Mouse (Mus musculus) megakaryocyte, embryonic 14.5 days (primary cell): ENCODE data around the gene Emc7. TPM values are rescaled to one million over a fixed set of nuclear protein-coding genes. Genes with fewer than 3 reads are reported as not detected.

Experiments
- H3K27me3 ChIP-seq: replicated peaks from 2 replicates; pipeline ENCODE3; 2012; ENCODE audit warnings: inconsistent platforms
- H3K36me3 ChIP-seq: replicated peaks from 2 replicates; pipeline ENCODE3; 2012; ENCODE audit warnings: low read length, inconsistent platforms, mixed read lengths
- H3K4me1 ChIP-seq: 2 replicates; pipeline ENCODE4 v1.6.1; 2012; ENCODE audit warnings: inconsistent platforms
- H3K4me3 ChIP-seq: replicated peaks from 2 replicates; pipeline ENCODE3; 2012; ENCODE audit warnings: moderate library complexity, mild to moderate bottlenecking, inconsistent platforms
- H3K9me3 ChIP-seq: 2 replicates; pipeline ENCODE4 v1.6.1; 2012; ENCODE audit warnings: inconsistent platforms
- FLI1 ChIP-seq: IDR thresholded peaks from 2 replicates; pipeline ENCODE4 v1.6.1; 2012; ENCODE audit warnings: low read length, inconsistent platforms, mixed read lengths
- GATA1 ChIP-seq: IDR thresholded peaks from 3 replicates; pipeline ENCODE4 v1.6.1; 2012; ENCODE audit warnings: mixed read lengths, low read length, inconsistent platforms, borderline replicate concordance
- polyA plus RNA-seq: library from polyadenylated mRNA; stranded (reverse); fragments of >175 nt; gene quantifications from 2 replicates; pipeline ENCODE4 v1.2.3, GENCODE M21; 2012; ENCODE audit warnings: low replicate concordance; ENCODE audit not compliant: insufficient read depth

The Emc7 gene
- polyA plus RNA-seq, 1 experiment: 3.8 TPM

GRCm38 (mm10) chr2:112492431-112492855 is 37.6 kb downstream of the Emc7 start:
- no peak for TF ChIP-seq GATA1
- no peak for TF ChIP-seq FLI1
- peaks cover 15% of the 10 kb centered on the region for H3K4me1 ChIP-seq
- no peaks in the 10 kb centered on the region for H3K27me3 ChIP-seq
- H3K9me3 ChIP-seq: no peaks in the 10 kb centered on the region
- peak overlapping the region; percentile 94 for H3K4me3 ChIP-seq
- no peaks in the 10 kb centered on the region for H3K36me3 ChIP-seq

DNA sequence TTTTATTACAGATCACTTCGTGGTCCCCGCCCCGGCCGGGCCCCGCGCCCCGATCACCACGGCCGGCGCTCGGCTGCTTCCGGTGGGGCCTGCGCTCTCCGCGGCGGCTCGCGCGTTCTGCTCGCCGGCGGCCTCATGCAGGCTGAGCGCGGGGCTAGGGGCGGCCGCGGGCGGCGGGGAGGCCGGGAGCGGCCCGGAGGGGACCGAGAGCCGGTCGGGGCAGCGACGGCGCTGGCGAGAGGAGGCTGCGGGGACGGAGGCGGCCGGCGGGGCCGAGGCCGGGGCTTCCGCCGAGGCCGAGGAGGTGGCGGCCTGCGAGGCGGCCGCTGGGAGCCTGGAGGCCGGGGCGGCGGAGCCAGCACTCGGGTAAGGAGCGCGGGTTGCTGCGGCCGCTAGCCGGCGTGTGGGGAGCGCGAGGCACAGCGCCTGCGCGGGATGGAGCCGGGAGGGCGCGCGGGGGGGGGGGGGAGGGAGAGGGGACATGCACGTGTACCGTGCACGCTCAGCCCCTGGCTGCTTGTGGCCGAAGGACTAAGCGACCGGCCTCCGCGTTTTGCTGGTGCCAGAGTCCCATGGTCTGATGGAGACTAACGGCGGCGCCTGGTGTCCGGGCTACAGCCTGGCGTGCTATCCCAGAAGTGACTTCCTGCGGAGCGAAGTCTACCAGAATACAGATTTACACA is 38.2 kb downstream of the Emc7 start, which contains the start of gene Aven:
Gene Aven (plus strand): TSS at position 109 of the 683 bp plus-strand sequence.
- peak within 1 kb of the TSS; percentile 94 for H3K4me3 ChIP-seq
- no peaks in the 10 kb centered on the region for H3K9me3 ChIP-seq
- no peaks in the 10 kb centered on the region for H3K36me3 ChIP-seq
- TF ChIP-seq FLI1 (no peak), GATA1 (no peak)
- H3K27me3 ChIP-seq: no peaks in the 10 kb centered on the region
- H3K4me1 ChIP-seq: peaks cover 16% of the 10 kb centered on the region

- TF ChIP-seq FLI1: no peak
- no peak for TF ChIP-seq GATA1
- Histone ChIP-seq H3K4me1 (peaks cover 18% of the 10 kb centered on the region), H3K9me3 (no peaks in the 10 kb centered on the region)
These were observed 38.9 kb downstream of the Emc7 start for GRCm38 (mm10) chr2:112493539-112494260.

DNA sequence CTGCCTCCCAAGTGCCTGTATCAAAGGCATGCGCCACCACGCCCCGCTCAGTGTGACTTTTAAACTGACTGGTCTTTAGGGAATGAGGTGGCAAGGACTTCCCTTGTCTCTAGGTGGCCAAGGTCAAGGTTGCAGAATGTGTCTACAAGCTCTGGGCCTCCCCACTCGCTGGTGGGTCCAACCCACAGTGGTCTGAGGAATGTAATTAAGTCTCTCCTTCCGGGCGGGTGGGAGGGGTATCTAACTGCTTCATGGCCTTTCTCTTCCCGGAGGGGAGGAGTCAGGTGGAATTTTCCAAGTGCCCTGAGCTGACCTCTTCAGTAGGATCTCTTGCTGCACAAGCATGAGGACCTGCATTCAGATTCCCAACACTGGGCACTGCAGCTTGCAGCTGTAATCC is 43.1 kb downstream of the Emc7 start:
- Histone ChIP-seq H3K36me3 (no peaks in the 10 kb centered on the region), H3K27me3 (no peaks in the 10 kb centered on the region), H3K4me1 (peaks cover 21% of the 10 kb centered on the region), H3K4me3 (no peak overlapping the region), H3K9me3 (no peaks in the 10 kb centered on the region)
- TF ChIP-seq GATA1: no peak
- TF ChIP-seq FLI1: no peak

More at GRCm38 (mm10) chr2:112493539-112494260, 38.9 kb downstream of the Emc7 start:
- Histone ChIP-seq H3K36me3 (no peaks in the 10 kb centered on the region), H3K27me3 (no peaks in the 10 kb centered on the region), H3K4me3 (peak overlapping the region; percentile 94)

- no peak overlapping the region for H3K4me3 ChIP-seq
- H3K36me3 ChIP-seq: no peaks in the 10 kb centered on the region
- no peak for TF ChIP-seq GATA1
- TF ChIP-seq FLI1: no peak
These were observed 46.4 kb downstream of the Emc7 start for GRCm38 (mm10) chr2:112501209-112501608.

DNA sequence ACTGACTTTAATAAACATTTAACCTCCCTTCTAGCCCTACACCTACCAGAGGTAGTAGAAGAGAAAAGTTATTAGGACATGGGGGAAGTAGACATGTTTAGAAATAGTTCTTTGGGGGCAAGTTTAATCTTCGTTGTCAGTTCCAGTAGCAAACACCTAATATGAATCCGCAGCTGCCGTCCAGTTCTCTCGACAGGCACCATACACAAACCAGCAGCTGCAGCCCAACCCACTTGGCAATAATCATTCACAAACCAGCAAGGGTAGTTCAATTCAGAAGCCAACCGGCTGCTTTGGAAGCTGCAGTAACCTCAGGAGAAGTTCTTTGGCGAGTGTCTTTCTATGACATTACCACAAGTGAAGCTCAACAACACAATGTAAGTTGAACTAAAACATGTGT is 49.2 kb downstream of the Emc7 start:
- no peak for TF ChIP-seq FLI1
- Histone ChIP-seq H3K36me3 (no peaks in the 10 kb centered on the region), H3K4me1 (peaks cover 19% of the 10 kb centered on the region), H3K9me3 (no peaks in the 10 kb centered on the region), H3K4me3 (no peak overlapping the region), H3K27me3 (no peaks in the 10 kb centered on the region)

More at GRCm38 (mm10) chr2:112501209-112501608, 46.4 kb downstream of the Emc7 start:
- peaks cover 22% of the 10 kb centered on the region for H3K4me1 ChIP-seq
- no peaks in the 10 kb centered on the region for H3K27me3 ChIP-seq
- no peaks in the 10 kb centered on the region for H3K9me3 ChIP-seq

GRCm38 (mm10) chr2:112506841-112507435 is 52.1 kb downstream of the Emc7 start:
- H3K9me3 ChIP-seq: no peaks in the 10 kb centered on the region
- peaks cover 17% of the 10 kb centered on the region for H3K4me1 ChIP-seq
- H3K4me3 ChIP-seq: no peak overlapping the region
- no peak for TF ChIP-seq FLI1
- no peak for TF ChIP-seq GATA1
- H3K36me3 ChIP-seq: no peaks in the 10 kb centered on the region
- H3K27me3 ChIP-seq: no peaks in the 10 kb centered on the region

- no peaks in the 10 kb centered on the region for H3K36me3 ChIP-seq
- H3K4me3 ChIP-seq: no peak overlapping the region
- peaks cover 17% of the 10 kb centered on the region for H3K4me1 ChIP-seq
- H3K9me3 ChIP-seq: no peaks in the 10 kb centered on the region
- H3K27me3 ChIP-seq: no peaks in the 10 kb centered on the region
- TF ChIP-seq GATA1: no peak
- no peak for TF ChIP-seq FLI1
These were observed 52.6 kb downstream of the Emc7 start for GRCm38 (mm10) chr2:112507444-112507843.

DNA sequence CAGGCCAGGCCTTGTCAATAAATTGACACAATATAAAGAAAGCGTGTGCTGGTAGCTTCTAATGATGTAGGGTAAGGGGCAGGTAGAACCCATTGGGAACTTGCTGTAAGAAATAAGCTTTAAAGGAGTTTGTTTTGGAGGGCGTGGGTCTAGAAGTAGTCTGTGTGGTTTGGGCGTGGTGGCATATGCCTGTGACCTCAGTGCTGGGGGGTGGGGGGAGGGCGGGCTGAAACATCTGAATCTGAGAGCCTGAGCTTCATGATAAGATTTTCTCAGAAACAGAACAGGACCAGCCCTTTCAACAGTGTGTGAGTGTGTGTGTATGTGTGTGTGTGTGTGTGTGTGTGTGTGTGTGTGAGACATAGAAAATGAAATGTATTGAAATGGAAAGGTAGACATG is 55.3 kb downstream of the Emc7 start:
- Histone ChIP-seq H3K27me3 (no peaks in the 10 kb centered on the region), H3K9me3 (no peaks in the 10 kb centered on the region), H3K4me3 (no peak overlapping the region), H3K36me3 (no peaks in the 10 kb centered on the region), H3K4me1 (peaks cover 10% of the 10 kb centered on the region)
- TF ChIP-seq GATA1 (no peak), FLI1 (no peak)

- TF ChIP-seq FLI1: no peak
- no peak for TF ChIP-seq GATA1
These were observed 58.2 kb downstream of the Emc7 start for GRCm38 (mm10) chr2:112513036-112513435.

More at GRCm38 (mm10) chr2:112513036-112513435, 58.2 kb downstream of the Emc7 start:
- H3K9me3 ChIP-seq: no peaks in the 10 kb centered on the region
- no peaks in the 10 kb centered on the region for H3K27me3 ChIP-seq
- no peaks in the 10 kb centered on the region for H3K36me3 ChIP-seq
- peaks cover 10% of the 10 kb centered on the region for H3K4me1 ChIP-seq
- no peak overlapping the region for H3K4me3 ChIP-seq
